Mouse (Mus musculus) c-Kit-positive CD71-negative TER-119-negative erythroid progenitor cells, embryonic 14.5 days (primary cell): ENCODE results near the gene Tbc1d2.
"Not testable (repeated sequence)": the region's sequence is repeated elsewhere in the genome, so short reads cannot be mapped to it uniquely, and the experiment has no call there.

ENCODE experiments used
- DNase-seq: peaks from one replicate; pipeline ENCODE4 v3.0.0-alpha.2; 2013; ENCODE audit warnings: low read depth

Gene Tbc1d2

GRCm38 (mm10) chr4:46601844-46602423 lies 48.1 kb downstream of the Tbc1d2 start, which contains the start of gene Coro2a:
Gene Coro2a, minus strand, starts transcription at chr4:46602202.
- DNase-seq: peak; percentile 77

- DNase-seq: no peak
These were observed 48.7 kb downstream of the Tbc1d2 start for GRCm38 (mm10) chr4:46601258-46601843.

GRCm38 (mm10) chr4:46600473-46601257 lies 49.3 kb downstream of the Tbc1d2 start:
- DNase-seq: no peak

GRCm38 (mm10) chr4:46599609-46600008 lies 50.4 kb downstream of the Tbc1d2 start:
- not testable (repeated sequence) for DNase-seq

GRCm38 (mm10) chr4:46598981-46599380 lies 51.0 kb downstream of the Tbc1d2 start:
- no peak for DNase-seq

GRCm38 (mm10) chr4:46598111-46598510 lies 51.9 kb downstream of the Tbc1d2 start:
- no peak for DNase-seq

- DNase-seq: no peak
These were observed 52.6 kb downstream of the Tbc1d2 start for GRCm38 (mm10) chr4:46597286-46597961.

- DNase-seq: no peak
These were observed 53.6 kb downstream of the Tbc1d2 start for GRCm38 (mm10) chr4:46596398-46596797.

- no peak for DNase-seq
These were observed 55.9 kb downstream of the Tbc1d2 start for GRCm38 (mm10) chr4:46594131-46594530.

GRCm38 (mm10) chr4:46593472-46593871 lies 56.5 kb downstream of the Tbc1d2 start:
- no peak for DNase-seq

GRCm38 (mm10) chr4:46591833-46592520 lies 58.0 kb downstream of the Tbc1d2 start:
- no peak for DNase-seq

- DNase-seq: no peak
These were observed 59.2 kb downstream of the Tbc1d2 start for GRCm38 (mm10) chr4:46590810-46591209.

- no peak for DNase-seq
These were observed 59.9 kb downstream of the Tbc1d2 start for GRCm38 (mm10) chr4:46589946-46590684.

GRCm38 (mm10) chr4:46589151-46589550 lies 60.9 kb downstream of the Tbc1d2 start:
- DNase-seq: no peak

- DNase-seq: no peak
These were observed 63.5 kb downstream of the Tbc1d2 start for GRCm38 (mm10) chr4:46586473-46586872.

GRCm38 (mm10) chr4:46585811-46586190 lies 64.2 kb downstream of the Tbc1d2 start:
- no peak for DNase-seq

- no peak for DNase-seq
These were observed 64.8 kb downstream of the Tbc1d2 start for GRCm38 (mm10) chr4:46585041-46585810.

- DNase-seq: not testable (repeated sequence)
These were observed 65.5 kb downstream of the Tbc1d2 start for GRCm38 (mm10) chr4:46584536-46584935.

- DNase-seq: not testable (repeated sequence)
These were observed 65.9 kb downstream of the Tbc1d2 start for GRCm38 (mm10) chr4:46584084-46584483.

GRCm38 (mm10) chr4:46582024-46582423 lies 68.0 kb downstream of the Tbc1d2 start:
- not testable (repeated sequence) for DNase-seq
